Mouse (Mus musculus) mouse embryonic stem cell (cell line): Measurements from ENCODE around the gene Tmem246.

Source experiments
- in situ Hi-C, 2 experiments: fragments of 300-500 bp; cut with MboI; formaldehyde crosslinking; loops; 1 replicate in 1 of 2; 3 replicates in 1 of 2; pipeline ENCODE4 v1.14.3; 2019 to 2020; ENCODE audit warnings: low sequenced_read_pairs in 2 of 2, low pct_unique_long_range_greater_than_20kb in 1 of 2, mixed read lengths in 1 of 2; ENCODE audit not compliant: unreplicated experiment in 1 of 2

The Tmem246 gene

GRCm38 (mm10) chr4:49597183-49598100 lies at the start of gene Tmem246:
Tmem246 (minus strand) TSS chr4:49597876.
- in situ Hi-C loops, result no loop called here

GRCm38 (mm10) chr4:49639913-49640312 lies 42.2 kb upstream of the Tmem246 start:
- in situ Hi-C loops, result loop anchor here (25.0 kb wide), 1 partner anchor 1178 kb away; the partner anchor contains the start of gene Tex10 (in 2 of the 2)

GRCm38 (mm10) chr4:49637821-49638220 lies 40.1 kb upstream of the Tmem246 start:
- in situ Hi-C loops, result loop anchor here (25.0 kb wide), 1 partner anchor 1176 kb away; the partner anchor contains the start of gene Tex10 (in 2 of the 2)

- in situ Hi-C loops, result loop anchor here (25.0 kb wide), 1 partner anchor 1170 kb away; the partner anchor contains the start of gene Tex10 (in 2 of the 2)
These were observed 34.4 kb upstream of the Tmem246 start for GRCm38 (mm10) chr4:49632139-49632481.

GRCm38 (mm10) chr4:49631319-49632138 lies 33.9 kb upstream of the Tmem246 start, which contains the start of gene Rnf20:
Rnf20 (plus strand) TSS chr4:49632006.
- in situ Hi-C loops, result loop anchor here (25.0 kb wide), 1 partner anchor 1169 kb away; the partner anchor contains the start of gene Tex10 (in 2 of the 2)

- in situ Hi-C loops, result loop anchor here (10.0 to 25.0 kb wide), 2 partner anchors 54 to 1167 kb away; partner anchors contain the start of gene Tex10 (in 2 of the 2)
These were observed 31.3 kb upstream of the Tmem246 start for GRCm38 (mm10) chr4:49628941-49629340.

GRCm38 (mm10) chr4:49626973-49627372 lies 29.3 kb upstream of the Tmem246 start:
- in situ Hi-C loops, result loop anchor here (10.0 to 25.0 kb wide), 2 partner anchors 52 to 1165 kb away; partner anchors contain the start of gene Tex10 (in 2 of the 2)

- in situ Hi-C loops, result loop anchor here (10.0 to 25.0 kb wide), 3 partner anchors 50 to 1163 kb away; partner anchors contain the start of gene Tex10 (in 2 of the 2)
These were observed 27.3 kb upstream of the Tmem246 start for GRCm38 (mm10) chr4:49624969-49625368.

- in situ Hi-C loops, result loop anchor here in 1 of 2 experiments (10.0 to 25.0 kb wide), 2 partner anchors 49 to 837 kb away; no protein-coding TSS in a partner anchor
These were observed 26.2 kb upstream of the Tmem246 start for GRCm38 (mm10) chr4:49623916-49624315.

GRCm38 (mm10) chr4:49622272-49622671 lies 24.6 kb upstream of the Tmem246 start:
- in situ Hi-C loops, result loop anchor here in 1 of 2 experiments (10.0 to 25.0 kb wide), 2 partner anchors 47 to 835 kb away; no protein-coding TSS in a partner anchor

- in situ Hi-C loops, result loop anchor here in 1 of 2 experiments (10.0 to 25.0 kb wide), 2 partner anchors 45 to 833 kb away; no protein-coding TSS in a partner anchor
These were observed 22.2 kb upstream of the Tmem246 start for GRCm38 (mm10) chr4:49619861-49620260.

GRCm38 (mm10) chr4:49616924-49617323 lies 19.2 kb upstream of the Tmem246 start:
- in situ Hi-C loops, result loop anchor here in 1 of 2 experiments (25.0 kb wide), 1 partner anchor 830 kb away; no protein-coding TSS in a partner anchor

GRCm38 (mm10) chr4:49605459-49605858 lies 7.8 kb upstream of the Tmem246 start:
- in situ Hi-C loops, result loop anchor here in 1 of 2 experiments (25.0 kb wide), 1 partner anchor 818 kb away; no protein-coding TSS in a partner anchor

- in situ Hi-C loops, result loop anchor here in 1 of 2 experiments (25.0 kb wide), 1 partner anchor 817 kb away; no protein-coding TSS in a partner anchor
These were observed 6.9 kb upstream of the Tmem246 start for GRCm38 (mm10) chr4:49604616-49605015.

- in situ Hi-C loops, result loop anchor here in 1 of 2 experiments (25.0 kb wide), 1 partner anchor 817 kb away; no protein-coding TSS in a partner anchor
These were observed 6.4 kb upstream of the Tmem246 start for GRCm38 (mm10) chr4:49604016-49604546.

GRCm38 (mm10) chr4:49603161-49603560 lies 5.5 kb upstream of the Tmem246 start:
- in situ Hi-C loops, result loop anchor here in 1 of 2 experiments (25.0 kb wide), 1 partner anchor 816 kb away; no protein-coding TSS in a partner anchor

GRCm38 (mm10) chr4:49596846-49597182 lies 862 bp downstream of the Tmem246 start:
- in situ Hi-C loops, result no loop called here

- in situ Hi-C loops, result no loop called here
These were observed 7.5 kb downstream of the Tmem246 start for GRCm38 (mm10) chr4:49590152-49590551.
